Mouse (Mus musculus) regulatory T cell (primary cell): ENCODE measurements around the gene Cpn1.
"Not testable (repeated sequence)": the region's sequence is repeated elsewhere in the genome, so short reads cannot be mapped to it uniquely, and the experiment has no call there.

Source experiments
- in situ Hi-C: fragments of 300-600 bp; cut with MboI, MseI; formaldehyde crosslinking; loops from one replicate; pipeline ENCODE4 v1.15.1; 2025; ENCODE audit warnings: high pct_unique_total_duplicates

The Cpn1 gene

GRCm38 (mm10) chr19:43990362-43990761, 4.0 kb upstream of the Cpn1 start:
- in situ Hi-C loops: loop anchor here (25.0 kb wide), 1 partner anchor 1753 kb away; the partner anchor contains the start of gene Golga7b

- in situ Hi-C loops: loop anchor here (25.0 kb wide), 1 partner anchor 1745 kb away; the partner anchor contains the start of gene Golga7b
Measured at GRCm38 (mm10) chr19:43981992-43982391, 4.4 kb downstream of the Cpn1 start.

GRCm38 (mm10) chr19:43980711-43981110, 5.6 kb downstream of the Cpn1 start:
- in situ Hi-C loops: loop anchor here (25.0 kb wide), 1 partner anchor 1743 kb away; the partner anchor contains the start of gene Golga7b

- in situ Hi-C loops: loop anchor here (25.0 kb wide), 1 partner anchor 1740 kb away; the partner anchor contains the start of gene Golga7b
Measured at GRCm38 (mm10) chr19:43977799-43978198, 8.6 kb downstream of the Cpn1 start.

GRCm38 (mm10) chr19:43976661-43977060, 9.7 kb downstream of the Cpn1 start:
- in situ Hi-C loops: loop anchor here (25.0 kb wide), 1 partner anchor 1739 kb away; the partner anchor contains the start of gene Golga7b

- in situ Hi-C loops: no loop called here
Measured at GRCm38 (mm10) chr19:43974221-43974620, 12.1 kb downstream of the Cpn1 start.

- in situ Hi-C loops: no loop called here
Measured at GRCm38 (mm10) chr19:43973711-43974110, 12.6 kb downstream of the Cpn1 start.

- in situ Hi-C loops: no loop called here
Measured at GRCm38 (mm10) chr19:43972129-43972528, 14.2 kb downstream of the Cpn1 start.

- in situ Hi-C loops: no loop called here
Measured at GRCm38 (mm10) chr19:43968436-43969026, 17.8 kb downstream of the Cpn1 start.

GRCm38 (mm10) chr19:43966481-43966880, 19.9 kb downstream of the Cpn1 start:
- in situ Hi-C loops: no loop called here

GRCm38 (mm10) chr19:43965496-43966085, 20.8 kb downstream of the Cpn1 start:
- in situ Hi-C loops: no loop called here

- in situ Hi-C loops: no loop called here
Measured at GRCm38 (mm10) chr19:43962795-43963194, 23.6 kb downstream of the Cpn1 start.

- in situ Hi-C loops: no loop called here
Measured at GRCm38 (mm10) chr19:43961185-43961584, 25.2 kb downstream of the Cpn1 start.

- in situ Hi-C loops: no loop called here
Measured at GRCm38 (mm10) chr19:43960014-43960413, 26.3 kb downstream of the Cpn1 start.

- in situ Hi-C loops: loop anchor here (5.0 kb wide), 1 partner anchor 127 kb away; no protein-coding TSS in a partner anchor
Measured at GRCm38 (mm10) chr19:43959162-43959561, 27.2 kb downstream of the Cpn1 start.

- in situ Hi-C loops: loop anchor here (5.0 kb wide), 1 partner anchor 126 kb away; no protein-coding TSS in a partner anchor
Measured at GRCm38 (mm10) chr19:43957881-43958280, 28.5 kb downstream of the Cpn1 start.

GRCm38 (mm10) chr19:43957402-43957801, 29.0 kb downstream of the Cpn1 start:
- in situ Hi-C loops: loop anchor here (5.0 kb wide), 1 partner anchor 125 kb away; no protein-coding TSS in a partner anchor

- in situ Hi-C loops: loop anchor here (5.0 kb wide), 1 partner anchor 123 kb away; no protein-coding TSS in a partner anchor
Measured at GRCm38 (mm10) chr19:43955266-43955665, 31.1 kb downstream of the Cpn1 start.

- in situ Hi-C loops: loop anchor here (5.0 kb wide), 1 partner anchor 123 kb away; no protein-coding TSS in a partner anchor
Measured at GRCm38 (mm10) chr19:43954864-43955263, 31.5 kb downstream of the Cpn1 start.

GRCm38 (mm10) chr19:43952936-43953335, 33.4 kb downstream of the Cpn1 start:
- in situ Hi-C loops: not testable (repeated sequence)

GRCm38 (mm10) chr19:43949111-43949810, 37.1 kb downstream of the Cpn1 start:
- in situ Hi-C loops: no loop called here

- in situ Hi-C loops: no loop called here
Measured at GRCm38 (mm10) chr19:43944566-43944965, 41.8 kb downstream of the Cpn1 start.
